Mouse (Mus musculus) olfactory bulb, adult 2 months (tissue): ENCODE measurements around the gene Nmral1.

ENCODE experiments used
- CTCF ChIP-seq: fragments of 200-500 bp; IDR thresholded peaks from 2 replicates; pipeline ENCODE4 v1.5.1; 2012; ENCODE audit warnings: low read depth, mild to moderate bottlenecking, low read length, moderate library complexity; ENCODE audit not compliant: insufficient read depth
- POLR2A ChIP-seq: fragments of 200-500 bp; IDR thresholded peaks from 2 replicates; pipeline ENCODE4 v1.6.1; 2012; ENCODE audit warnings: mild to moderate bottlenecking, low read depth, low read length, moderate library complexity; ENCODE audit not compliant: insufficient read depth

DNA sequence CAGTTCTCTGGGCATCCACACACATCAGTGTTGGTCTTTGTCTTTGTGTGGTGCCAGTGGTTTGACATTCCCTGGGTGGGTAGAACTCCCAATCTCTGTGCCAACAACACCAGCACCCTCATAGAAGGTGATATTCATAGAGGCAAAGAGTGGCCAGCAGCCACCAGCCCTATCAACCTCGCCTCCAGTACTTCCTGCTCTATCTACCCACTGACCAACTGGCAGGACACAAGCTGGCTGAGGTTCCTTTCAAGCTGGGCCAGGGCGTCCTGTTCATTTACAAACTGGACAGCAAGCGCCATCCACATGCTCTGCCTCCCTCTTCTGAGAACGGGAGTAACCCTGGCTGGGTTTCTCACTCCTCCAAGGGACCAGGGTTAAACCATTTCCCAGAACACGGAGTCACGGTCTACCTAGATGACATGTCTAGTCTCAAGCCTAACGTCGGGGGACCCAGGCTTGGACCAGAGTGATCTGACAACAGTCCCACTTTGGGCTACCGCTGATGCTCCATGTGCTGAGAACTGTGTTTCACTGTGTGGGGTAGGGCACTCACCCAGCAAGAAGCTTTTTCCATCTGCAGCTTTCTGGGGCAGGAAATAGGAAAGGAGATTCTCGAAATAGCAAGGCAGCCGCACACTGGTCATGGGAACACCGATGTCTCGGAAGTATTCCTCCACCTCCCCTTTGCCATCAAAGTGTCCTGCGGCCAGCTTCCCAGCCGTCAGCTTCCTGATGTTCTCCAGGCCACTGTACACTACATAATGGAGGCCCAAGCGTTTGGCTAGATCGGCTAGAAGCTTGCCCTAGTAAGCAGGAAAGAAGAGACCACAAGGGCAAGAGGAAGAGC is 5.1 kb downstream of the Nmral1 start:
- TF ChIP-seq CTCF, result no peak
- TF ChIP-seq POLR2A, result no peak
